Mouse (Mus musculus) embryonic facial prominence, embryonic 15.5 days (tissue): ENCODE measurements around the gene Ttll10. TPM values are rescaled to one million over a fixed set of nuclear protein-coding genes. Genes with fewer than 3 reads are reported as not detected.
A peak's percentile ranks its signal among the peaks of the same experiment; 100 is the strongest.

ENCODE experiments used
- ATAC-seq: fragments of 200-750 bp; cut with Nextera tagmentation; 2 replicates; pipeline ENCODE4 v1.8.0; 2017; ENCODE audit warnings: low read depth, moderate TSS enrichment; ENCODE audit not compliant: insufficient number of reproducible peaks, low FRiP score, low TSS enrichment
- H3K27ac ChIP-seq: fragments of 300-500 bp; sonication (generic); replicated peaks from 2 replicates; pipeline ENCODE4 v1.5.1; 2015; ENCODE audit warnings: mild to moderate bottlenecking, inconsistent platforms
- H3K27me3 ChIP-seq: fragments of 300-500 bp; sonication (generic); 2 replicates; pipeline ENCODE4 v1.6.1; 2015; ENCODE audit warnings: inconsistent platforms
- H3K36me3 ChIP-seq: fragments of 300-500 bp; sonication (generic); 2 replicates; pipeline ENCODE4 v1.6.1; 2015; ENCODE audit warnings: mild to moderate bottlenecking, inconsistent platforms
- H3K4me1 ChIP-seq: fragments of 300-500 bp; sonication (generic); 2 replicates; pipeline ENCODE4 v1.6.1; 2015; ENCODE audit warnings: inconsistent platforms
- H3K4me2 ChIP-seq: fragments of 300-500 bp; sonication (generic); replicated peaks from 2 replicates; pipeline ENCODE4 v1.6.1; 2015; ENCODE audit warnings: mild to moderate bottlenecking, inconsistent platforms
- H3K4me3 ChIP-seq: fragments of 300-500 bp; sonication (generic); replicated peaks from 2 replicates; pipeline ENCODE4 v1.5.1; 2015; ENCODE audit warnings: mild to moderate bottlenecking, inconsistent platforms
- H3K9ac ChIP-seq: fragments of 300-500 bp; sonication (generic); 2 replicates; pipeline ENCODE4 v1.6.1; 2015; ENCODE audit warnings: inconsistent platforms
- H3K9me3 ChIP-seq: fragments of 300-500 bp; sonication (generic); replicated peaks from 2 replicates; pipeline ENCODE4 v1.6.1; 2016; ENCODE audit warnings: inconsistent platforms
- WGBS: fragments of 180-500 bp; shearing (Covaris S2); methylation state at CpG from one replicate; pipeline ENCODE4 v1.1.7; 2015; 5-methylcytosine and 5-hydroxymethylcytosine counted together
- polyA plus RNA-seq: library from polyadenylated mRNA; unstranded; fragments of >200 nt; fragmentation: Nextera tagmentation; extraction: Ambion mirVana; gene quantifications from 2 replicates; pipeline ENCODE4 v1.2.1, GENCODE M21; 2015

Ttll10 gene
- polyA plus RNA-seq, 1 experiment from 2014 or later: 4.3 TPM

DNA sequence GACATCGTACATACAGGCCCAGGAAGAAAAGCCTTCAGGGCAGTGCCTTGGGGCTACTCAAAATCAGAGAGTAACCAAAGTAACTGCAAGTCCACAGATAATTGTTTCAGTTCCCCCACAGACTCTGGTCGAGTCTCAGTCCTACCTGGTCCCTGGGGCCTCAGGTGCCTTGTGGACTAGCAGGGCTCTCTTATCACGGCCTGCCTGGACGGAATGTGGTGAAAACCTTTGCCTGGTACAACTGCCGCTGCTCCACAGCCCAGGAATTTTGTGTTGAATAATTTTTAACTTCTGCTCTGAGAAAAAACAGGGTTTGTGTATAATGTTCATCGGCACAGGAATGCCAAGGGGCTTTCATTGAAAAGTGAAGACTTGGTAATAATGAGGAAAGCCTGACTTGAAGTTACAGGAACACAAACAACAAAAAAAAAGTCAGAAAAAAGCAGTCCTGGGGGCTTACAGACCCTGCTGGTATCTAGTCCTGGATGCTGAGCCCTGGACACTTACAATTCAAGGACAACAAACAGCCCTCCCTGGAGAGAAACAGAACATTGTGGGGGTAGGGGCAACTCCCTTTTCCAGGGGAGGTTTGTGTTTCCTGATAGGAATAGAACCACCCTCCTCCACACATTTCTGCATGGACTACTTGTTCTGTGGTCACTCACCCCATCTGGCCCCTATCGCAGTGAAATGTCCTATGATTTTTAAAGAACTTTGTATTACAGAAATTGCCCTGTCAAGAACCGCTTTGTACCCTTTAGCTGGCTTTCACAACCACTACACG lies 25.1 kb upstream of the Ttll10 start:
- Histone ChIP-seq H3K9ac (no peak overlapping the region), H3K4me1 (peaks cover 10% of the 10 kb centered on the region; the same call in 1 of the 2 replicates), H3K36me3 (no peaks in the 10 kb centered on the region), H3K27ac (no peak overlapping the region), H3K4me2 (no peak overlapping the region), H3K9me3 (no peaks in the 10 kb centered on the region), H3K4me3 (no peak overlapping the region), H3K27me3 (no peaks in the 10 kb centered on the region)
- 72% methylated on average over 9 of the region's 9 CpGs for WGBS
- no peak for ATAC-seq

DNA sequence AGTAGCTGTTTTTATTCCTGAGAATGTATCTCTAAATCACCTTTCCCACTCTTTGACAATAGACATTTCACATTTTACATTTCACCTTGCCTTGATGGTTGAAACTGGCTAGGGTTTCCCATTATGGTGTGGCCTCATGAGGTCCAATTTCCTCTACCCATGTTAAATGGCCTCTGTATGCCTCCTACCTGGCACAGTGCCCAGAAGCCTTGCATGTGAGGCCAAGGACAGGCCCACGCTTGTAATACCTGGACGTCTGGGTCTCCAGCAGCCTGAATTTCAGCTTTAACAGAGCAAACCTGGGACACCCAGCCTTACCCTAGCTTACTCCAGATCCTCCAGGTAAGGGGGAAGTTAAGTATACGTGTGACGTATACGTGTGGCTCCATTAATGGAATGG lies 24.1 kb upstream of the Ttll10 start:
- H3K27ac ChIP-seq: no peak overlapping the region; the same call in 1 of the 2 replicates
- no peak overlapping the region for H3K9ac ChIP-seq
- no peak for ATAC-seq
- 59% methylated on average over 5 of the region's 5 CpGs for WGBS
- peaks cover 10% of the 10 kb centered on the region; the same call in 1 of the 2 replicates for H3K4me1 ChIP-seq
- H3K9me3 ChIP-seq: no peaks in the 10 kb centered on the region
- H3K27me3 ChIP-seq: no peaks in the 10 kb centered on the region
- no peak overlapping the region for H3K4me3 ChIP-seq
- no peaks in the 10 kb centered on the region for H3K36me3 ChIP-seq
- H3K4me2 ChIP-seq: no peak overlapping the region

DNA sequence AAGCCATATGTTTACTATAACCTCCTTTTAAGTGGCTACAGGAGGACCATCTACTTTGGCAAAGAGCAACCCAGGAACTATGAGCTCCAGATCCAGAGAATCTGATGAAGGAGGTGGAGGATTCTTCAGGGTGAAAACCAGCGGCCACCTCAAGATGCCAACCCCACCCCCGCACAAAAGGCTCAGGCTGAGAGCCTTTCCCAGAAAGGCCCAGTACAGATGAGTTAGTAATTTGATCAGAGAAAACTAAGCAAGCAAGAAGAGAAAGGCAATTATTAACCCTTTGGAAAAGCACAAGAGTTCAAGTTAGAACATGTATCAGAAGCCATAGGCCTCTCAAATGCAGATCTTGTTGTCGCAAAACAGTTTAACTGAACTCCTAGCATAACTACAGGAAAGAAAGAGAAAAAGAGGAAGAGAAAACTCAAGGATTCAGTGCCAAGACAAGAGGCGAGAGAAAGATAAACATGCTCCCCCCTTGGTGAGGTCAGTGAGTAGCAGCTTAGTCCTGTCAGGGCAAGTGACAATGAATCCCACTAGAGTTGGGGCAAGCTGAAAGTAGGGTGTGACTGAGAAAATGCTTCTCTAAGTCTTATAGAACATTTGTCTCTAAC lies 23.5 kb upstream of the Ttll10 start:
- Histone ChIP-seq H3K27ac (peak overlapping the region; percentile 48; the same call in 1 of the 2 replicates), H3K4me2 (no peak overlapping the region)

DNA sequence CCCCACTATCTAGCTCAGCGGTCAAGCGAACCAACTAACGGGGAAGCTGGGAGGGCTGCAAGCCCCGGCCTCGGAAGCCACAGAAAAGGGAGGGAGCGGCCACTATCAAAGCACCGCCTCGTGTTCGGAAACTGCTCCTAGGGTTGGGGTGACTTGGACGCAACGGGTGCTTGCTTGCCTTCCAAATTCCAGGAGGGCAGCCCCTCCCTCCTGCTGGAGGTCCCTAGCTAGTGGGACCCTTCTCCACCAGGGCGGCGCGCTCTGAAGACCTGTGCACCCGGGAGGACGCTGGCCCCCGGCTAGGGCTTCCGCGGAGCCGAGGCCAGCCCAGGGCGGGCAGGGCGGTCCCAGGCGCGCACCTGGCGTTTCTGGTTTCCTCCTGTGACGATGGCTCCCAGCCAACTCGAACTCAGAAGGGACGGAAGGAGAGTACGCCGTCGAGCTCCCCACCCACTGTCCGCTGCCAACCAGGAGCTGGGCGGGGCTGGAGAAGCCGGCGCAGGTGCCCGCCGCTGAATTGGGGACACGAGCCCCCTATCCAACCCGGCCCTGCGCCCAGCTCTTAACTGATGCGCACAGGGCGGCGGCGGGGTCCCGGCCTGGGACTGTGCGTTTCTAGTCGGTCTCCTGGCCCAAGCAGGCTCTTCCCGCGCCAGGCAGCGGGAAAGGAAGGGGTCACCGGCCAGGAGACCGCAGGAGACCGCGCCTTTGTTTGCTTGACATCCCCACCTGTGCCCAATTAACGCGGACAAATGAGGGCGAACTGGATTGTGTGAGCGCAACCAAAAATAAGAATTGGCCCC lies 18.5 kb upstream of the Ttll10 start:
- Histone ChIP-seq H3K4me3 (peak overlapping the region; percentile 43), H3K4me2 (peak overlapping the region; percentile 79), H3K9ac (0 out of 2 replicates have a peak overlapping the region, but pooled peaks have one; percentile 21), H3K9me3 (no peaks in the 10 kb centered on the region), H3K27me3 (peaks cover 8% of the 10 kb centered on the region; the same call in 1 of the 2 replicates), H3K4me1 (peaks cover 20% of the 10 kb centered on the region), H3K36me3 (no peaks in the 10 kb centered on the region), H3K27ac (peak overlapping the region; percentile 51)
- ATAC-seq: peak; percentile 83
- under 1% methylated on average over 58 of the region's 58 CpGs for WGBS

More for the DNA sequence above, 23.5 kb upstream of the Ttll10 start:
- H3K9ac ChIP-seq: no peak overlapping the region
- no peaks in the 10 kb centered on the region for H3K36me3 ChIP-seq
- peaks cover 5% of the 10 kb centered on the region; the same call in 1 of the 2 replicates for H3K27me3 ChIP-seq
- H3K9me3 ChIP-seq: no peaks in the 10 kb centered on the region
- ATAC-seq: no peak
- 45% methylated on average over 4 of the region's 4 CpGs for WGBS
- peaks cover 15% of the 10 kb centered on the region for H3K4me1 ChIP-seq
- no peak overlapping the region for H3K4me3 ChIP-seq

DNA sequence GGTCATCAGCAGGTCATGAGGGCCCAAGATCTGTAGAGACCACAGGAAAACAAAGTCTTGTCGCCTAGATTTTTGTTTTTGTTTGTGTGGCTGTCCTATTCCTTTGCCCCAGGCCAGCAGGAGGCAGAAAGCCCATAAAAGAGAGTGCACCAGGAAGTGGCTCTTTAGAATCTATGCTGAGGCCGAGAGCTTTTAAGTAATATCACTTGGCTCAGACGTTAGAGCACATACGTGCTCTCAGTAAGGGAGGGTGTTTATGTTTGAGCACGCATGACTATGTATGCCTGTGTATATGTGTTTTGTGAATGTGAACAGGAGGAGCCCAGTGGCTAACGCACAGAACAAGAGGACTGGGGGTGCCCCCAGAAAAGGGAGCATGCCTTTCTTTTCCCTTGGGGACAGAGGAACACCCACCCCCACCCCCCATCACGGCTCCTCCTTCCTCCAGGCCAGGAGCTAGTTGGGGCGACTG lies 17.7 kb upstream of the Ttll10 start:
- Histone ChIP-seq H3K9ac (no peak overlapping the region), H3K4me3 (peak overlapping the region; percentile 43), H3K4me1 (peaks cover 15% of the 10 kb centered on the region), H3K36me3 (no peaks in the 10 kb centered on the region), H3K9me3 (no peaks in the 10 kb centered on the region), H3K27ac (peak overlapping the region; percentile 51; the same call in 1 of the 2 replicates), H3K27me3 (peaks cover 8% of the 10 kb centered on the region; the same call in 1 of the 2 replicates), H3K4me2 (peak overlapping the region; percentile 79)
- WGBS: 4% methylated on average over 8 of the region's 8 CpGs
- no peak for ATAC-seq

DNA sequence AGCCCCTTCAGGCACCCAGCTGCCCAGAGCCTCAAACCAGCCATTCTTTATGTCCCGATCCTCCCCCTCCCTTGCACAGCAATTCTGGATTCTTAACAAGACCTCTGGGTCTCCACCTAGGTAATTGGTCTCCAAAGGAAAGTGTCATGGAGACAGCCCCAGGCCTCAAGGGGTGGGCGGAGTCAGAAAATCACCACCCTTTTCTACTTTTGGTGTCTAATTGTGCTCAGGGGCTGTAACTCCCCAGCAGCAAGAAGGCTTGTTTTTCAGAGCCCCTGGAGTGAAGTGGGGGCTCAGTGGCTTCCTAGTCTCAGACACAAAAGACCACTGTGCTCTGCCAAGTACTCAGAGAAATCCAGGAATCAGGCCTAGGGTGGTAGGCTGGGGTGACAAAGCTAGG lies 11.5 kb upstream of the Ttll10 start:
- no peak overlapping the region for H3K4me3 ChIP-seq
- H3K36me3 ChIP-seq: no peaks in the 10 kb centered on the region
- H3K27ac ChIP-seq: no peak overlapping the region
- H3K9ac ChIP-seq: no peak overlapping the region
- H3K4me2 ChIP-seq: 0 out of 2 replicates have a peak overlapping the region, but pooled peaks have one; percentile 15
- peak; percentile 61 for ATAC-seq
- WGBS: 44% methylated on average over 2 of the region's 2 CpGs
- H3K9me3 ChIP-seq: no peaks in the 10 kb centered on the region
- H3K4me1 ChIP-seq: peaks cover 9% of the 10 kb centered on the region
- H3K27me3 ChIP-seq: no peaks in the 10 kb centered on the region

DNA sequence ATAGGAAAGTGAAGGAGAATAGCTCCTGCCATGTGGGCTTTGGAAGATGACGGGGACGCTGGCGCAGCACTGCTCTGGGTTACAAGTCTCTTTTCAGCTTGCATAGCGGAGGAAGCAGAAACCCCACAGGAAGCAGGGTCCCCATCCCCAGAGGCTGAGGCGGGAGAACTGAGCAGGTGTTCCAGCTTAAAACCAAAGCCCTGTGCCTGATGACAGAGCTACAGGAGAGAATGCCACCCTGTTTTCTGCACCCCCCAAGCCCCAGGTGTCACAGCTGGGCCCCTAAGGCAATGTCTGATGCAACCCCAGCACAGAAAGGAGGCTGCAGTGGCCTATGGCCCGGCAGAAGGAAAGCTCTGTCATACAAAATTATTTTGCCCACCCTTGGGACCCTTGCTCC lies 11.1 kb upstream of the Ttll10 start:
- Histone ChIP-seq H3K9ac (no peak overlapping the region), H3K27ac (no peak overlapping the region), H3K4me3 (no peak overlapping the region), H3K4me2 (0 out of 2 replicates have a peak overlapping the region, but pooled peaks have one; percentile 15), H3K27me3 (no peaks in the 10 kb centered on the region), H3K9me3 (no peaks in the 10 kb centered on the region), H3K36me3 (no peaks in the 10 kb centered on the region), H3K4me1 (peaks cover 9% of the 10 kb centered on the region)
- 23% methylated on average over 6 of the region's 6 CpGs for WGBS
- peak; percentile 75 for ATAC-seq

DNA sequence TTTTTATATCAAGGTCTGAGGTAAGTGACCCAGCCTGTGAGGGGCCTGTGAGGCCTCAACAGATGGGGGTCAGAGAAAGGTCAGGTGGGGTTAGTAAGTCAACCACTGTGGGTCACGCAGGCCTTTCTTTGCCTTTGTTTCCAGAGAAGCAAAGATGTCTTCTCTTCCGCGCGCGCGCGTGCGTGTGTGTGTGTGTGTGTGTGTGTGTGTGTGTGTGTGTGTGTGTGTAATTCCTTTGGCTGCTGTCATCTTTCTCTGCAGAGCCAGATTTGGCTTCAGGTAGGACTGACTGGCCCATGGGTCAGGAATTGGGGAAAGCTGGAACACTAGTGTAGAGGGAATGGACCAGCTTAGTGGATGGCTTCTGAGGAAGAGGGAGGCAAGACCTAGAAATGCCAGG lies 10.5 kb upstream of the Ttll10 start:
- H3K27ac ChIP-seq: no peak overlapping the region
- H3K4me1 ChIP-seq: peaks cover 9% of the 10 kb centered on the region
- no peaks in the 10 kb centered on the region for H3K27me3 ChIP-seq
- H3K4me3 ChIP-seq: no peak overlapping the region
- H3K36me3 ChIP-seq: no peaks in the 10 kb centered on the region
- no peaks in the 10 kb centered on the region for H3K9me3 ChIP-seq
- no peak for ATAC-seq
- H3K4me2 ChIP-seq: no peak overlapping the region
- whole genome bisulfite sequencing: 83% methylated on average over 8 of the region's 8 CpGs
- no peak overlapping the region for H3K9ac ChIP-seq

DNA sequence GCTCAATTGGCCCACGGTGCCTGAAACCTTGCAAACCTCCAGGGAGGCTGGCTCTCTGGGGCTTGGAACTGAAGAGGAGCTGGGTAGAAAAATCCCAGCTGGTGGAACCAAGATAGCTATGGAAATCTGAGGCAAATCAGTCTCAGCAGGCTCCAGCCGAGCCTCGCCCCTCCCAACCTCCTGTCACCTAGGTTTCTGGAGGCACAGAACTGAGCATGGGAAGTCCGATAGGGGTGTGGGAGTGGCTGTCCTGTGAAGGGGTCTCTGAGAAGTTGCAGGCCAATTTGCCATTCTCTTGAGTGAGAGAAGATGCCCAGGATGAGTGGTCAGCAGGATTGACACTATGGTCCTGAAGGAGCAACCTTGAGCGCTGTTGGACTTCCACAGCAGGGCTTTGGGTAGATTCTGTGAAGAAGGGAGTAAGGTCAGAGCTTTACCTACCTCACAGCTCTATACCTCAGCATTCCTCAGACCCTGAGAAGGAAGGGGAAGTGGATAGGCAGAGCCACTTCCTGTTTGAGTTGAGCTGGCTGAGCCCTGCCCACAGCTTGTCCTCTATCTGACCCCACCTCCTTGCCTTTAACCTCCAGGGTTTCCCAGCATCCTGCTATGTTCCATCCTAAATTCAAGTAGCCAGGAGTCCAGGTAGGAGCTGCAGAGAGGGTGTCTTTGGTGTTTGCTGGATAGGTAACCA lies 8.2 kb upstream of the Ttll10 start:
- 64% methylated on average over 5 of the region's 5 CpGs for WGBS
- no peak overlapping the region for H3K4me2 ChIP-seq
- no peak overlapping the region for H3K9ac ChIP-seq
- H3K27ac ChIP-seq: no peak overlapping the region
- H3K27me3 ChIP-seq: no peaks in the 10 kb centered on the region
- no peak for ATAC-seq
- H3K4me3 ChIP-seq: no peak overlapping the region
- peaks cover 14% of the 10 kb centered on the region for H3K4me1 ChIP-seq
- no peaks in the 10 kb centered on the region for H3K9me3 ChIP-seq
- no peaks in the 10 kb centered on the region for H3K36me3 ChIP-seq

DNA sequence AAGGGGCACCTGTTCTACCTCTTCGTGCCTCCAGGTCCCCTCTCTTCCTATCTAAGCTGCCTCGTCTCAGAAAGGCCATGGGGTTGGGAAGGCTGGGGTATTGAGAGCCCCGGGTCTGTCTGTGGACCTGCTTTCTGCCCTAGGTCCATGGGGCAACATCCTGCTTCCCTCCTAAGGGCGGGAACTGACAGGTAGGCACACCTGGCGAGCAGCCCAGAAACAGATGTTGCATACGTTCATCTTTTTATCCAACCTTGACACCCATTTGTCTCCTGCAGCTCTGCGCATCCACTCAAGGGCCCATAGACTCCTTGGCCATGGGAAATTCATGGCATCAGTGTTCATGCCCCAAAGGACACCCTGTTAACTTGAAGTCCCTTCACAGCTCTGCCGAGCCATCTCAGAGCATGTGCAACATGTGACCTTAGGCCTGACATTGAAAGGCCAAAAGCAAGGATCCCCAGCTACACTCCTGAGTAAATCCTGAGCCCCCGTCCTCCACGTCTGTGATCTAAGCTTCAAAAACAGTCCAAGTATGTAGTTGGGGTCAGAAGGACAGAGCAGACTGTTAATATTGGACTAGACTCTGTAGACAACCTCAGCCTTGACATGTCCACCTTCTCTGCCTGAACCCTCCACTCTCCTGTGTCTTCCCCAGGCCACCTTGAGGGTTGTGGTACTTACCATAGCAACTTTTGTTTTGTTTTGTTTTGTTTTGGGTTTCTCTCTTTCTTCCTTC lies 6.1 kb upstream of the Ttll10 start:
- Histone ChIP-seq H3K27me3 (no peaks in the 10 kb centered on the region), H3K9me3 (no peaks in the 10 kb centered on the region), H3K4me3 (no peak overlapping the region), H3K27ac (no peak overlapping the region), H3K9ac (no peak overlapping the region), H3K36me3 (no peaks in the 10 kb centered on the region), H3K4me2 (no peak overlapping the region), H3K4me1 (peaks cover 9% of the 10 kb centered on the region)
- ATAC-seq: no peak
- WGBS: 76% methylated on average over 10 of the region's 10 CpGs
